Mouse (Mus musculus) hindbrain, postnatal 0 days (tissue): ENCODE measurements around the gene Ankrd54. TPM values are rescaled to one million over a fixed set of nuclear protein-coding genes. Genes with fewer than 3 reads are reported as not detected.

Experiments
- ATAC-seq: fragments of 200-750 bp; cut with Nextera tagmentation; 2 replicates; pipeline ENCODE4 v1.8.0; 2017; ENCODE audit warnings: mild to moderate bottlenecking, moderate TSS enrichment, moderate library complexity
- DNase-seq: peaks from one replicate; pipeline ENCODE4 v3.0.0-alpha.2; 2015; ENCODE audit warnings: low spot score
- H3K27ac ChIP-seq: fragments of 300-500 bp; sonication (generic); 2 replicates; pipeline ENCODE4 v1.5.1; 2014; ENCODE audit warnings: mild to moderate bottlenecking
- H3K27me3 ChIP-seq: fragments of 300-500 bp; sonication (generic); 2 replicates; pipeline ENCODE4 v1.6.1; 2014; ENCODE audit warnings: low read length, mixed read lengths; ENCODE audit not compliant: insufficient read depth
- H3K36me3 ChIP-seq: fragments of 300-500 bp; sonication (generic); 2 replicates; pipeline ENCODE4 v1.6.1; 2014; ENCODE audit warnings: low read length, mixed read lengths; ENCODE audit not compliant: insufficient read depth
- H3K4me1 ChIP-seq: fragments of 300-500 bp; sonication (generic); 2 replicates; pipeline ENCODE4 v1.6.1; 2014; ENCODE audit warnings: antibody characterized with exemption, low read length, mixed read lengths; ENCODE audit not compliant: insufficient read depth
- H3K4me2 ChIP-seq: fragments of 300-500 bp; sonication (generic); 2 replicates; pipeline ENCODE4 v1.6.1; 2014; ENCODE audit warnings: low read depth, mild to moderate bottlenecking, low read length, moderate library complexity, mixed read lengths
- H3K4me3 ChIP-seq: fragments of 300-500 bp; sonication (generic); 2 replicates; pipeline ENCODE4 v1.5.1; 2014; ENCODE audit warnings: low read length
- H3K9ac ChIP-seq: fragments of 300-500 bp; sonication (generic); replicated peaks from 2 replicates; pipeline ENCODE4 v1.6.1; 2014; ENCODE audit warnings: mild to moderate bottlenecking, low read length, moderate library complexity, mixed read lengths
- H3K9me3 ChIP-seq: fragments of 300-500 bp; sonication (generic); 2 replicates; pipeline ENCODE4 v1.6.1; 2016; ENCODE audit warnings: low read length, mixed read lengths
- CTCF ChIP-seq: IDR thresholded peaks from 2 replicates; pipeline ENCODE4 v1.5.1; 2016; ENCODE audit warnings: antibody characterized with exemption, control low read depth, low read depth
- WGBS: fragments of 180-500 bp; shearing (Covaris S2); extraction: QIAGEN DNeasy Blood & Tissue Kit; methylation state at CpG from one replicate; pipeline ENCODE4 v1.1.7; 2014; 5-methylcytosine and 5-hydroxymethylcytosine counted together
- polyA plus RNA-seq: library from polyadenylated mRNA; unstranded; fragments of >200 nt; fragmentation: Nextera tagmentation; extraction: Ambion mirVana; gene quantifications from 2 replicates; pipeline ENCODE4 v1.2.1, GENCODE M21; 2015
- total RNA-seq: library from RNA; depleted of rRNA; stranded (reverse); fragments of >200 nt; gene quantifications from 2 replicates; pipeline ENCODE4 v1.2.3, GENCODE M21; 2014; rRNA removed

The Ankrd54 gene
- total RNA-seq: 60.4 and 62.5 TPM in 2 replicates
- polyA plus RNA-seq: 36.7 and 42.4 TPM in 2 replicates

GRCm38 (mm10) chr15:79062376-79063159 lies at the start of gene Ankrd54:
Gene Ankrd54, minus strand, starts transcription at chr15:79062893.
- H3K36me3 ChIP-seq: peaks cover 30% of the 10 kb centered on the region
- no peak for TF ChIP-seq CTCF
- DNase-seq: peak; percentile 100
- peak within 1 kb of the TSS; percentile 62 for H3K27ac ChIP-seq
- H3K9me3 ChIP-seq: no peaks in the 10 kb centered on the region
- H3K9ac ChIP-seq: peak within 1 kb of the TSS; percentile 63
- peak; percentile 100 for ATAC-seq
- WGBS: under 1% methylated on average over 71 of the region's 80 CpGs
- H3K4me2 ChIP-seq: peak within 1 kb of the TSS; percentile 69
- no peaks in the 10 kb centered on the region for H3K27me3 ChIP-seq
- peak within 1 kb of the TSS; percentile 70 for H3K4me3 ChIP-seq
- 0 out of 2 replicates have a peak, but pooled peaks cover 2% of the 10 kb centered on the region for H3K4me1 ChIP-seq

DNA sequence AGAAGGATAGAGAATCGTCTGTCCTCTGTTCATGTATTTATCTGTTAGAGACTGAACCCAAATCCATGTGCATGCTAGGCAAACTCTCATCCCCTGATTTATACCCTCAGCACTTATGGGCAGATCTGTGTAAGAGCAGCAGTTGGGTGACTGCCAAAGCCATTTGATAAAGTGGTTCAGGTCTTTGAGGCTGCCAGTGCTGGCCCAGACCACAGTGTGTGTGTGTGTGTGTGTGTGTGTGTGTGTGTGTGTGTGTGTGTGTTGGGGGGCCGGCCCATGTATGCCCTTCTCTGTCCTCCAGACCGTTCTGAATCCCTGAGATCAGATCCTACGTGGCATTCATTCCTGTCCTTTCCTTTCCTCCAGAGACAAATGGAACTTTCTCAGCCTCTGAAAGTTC lies 49.1 kb upstream of the Ankrd54 start:
- no peak for TF ChIP-seq CTCF
- H3K9ac ChIP-seq: no peak overlapping the region
- no peaks in the 10 kb centered on the region for H3K27me3 ChIP-seq
- no peak overlapping the region for H3K4me2 ChIP-seq
- no peak for ATAC-seq
- no peaks in the 10 kb centered on the region for H3K9me3 ChIP-seq
- peak; percentile 48 for DNase-seq
- H3K4me3 ChIP-seq: no peak overlapping the region
- H3K4me1 ChIP-seq: peaks cover 8% of the 10 kb centered on the region; the same call in 1 of the 2 replicates
- WGBS: 62% methylated on average over 4 of the region's 4 CpGs
- H3K27ac ChIP-seq: no peak overlapping the region
- peaks cover 11% of the 10 kb centered on the region for H3K36me3 ChIP-seq

DNA sequence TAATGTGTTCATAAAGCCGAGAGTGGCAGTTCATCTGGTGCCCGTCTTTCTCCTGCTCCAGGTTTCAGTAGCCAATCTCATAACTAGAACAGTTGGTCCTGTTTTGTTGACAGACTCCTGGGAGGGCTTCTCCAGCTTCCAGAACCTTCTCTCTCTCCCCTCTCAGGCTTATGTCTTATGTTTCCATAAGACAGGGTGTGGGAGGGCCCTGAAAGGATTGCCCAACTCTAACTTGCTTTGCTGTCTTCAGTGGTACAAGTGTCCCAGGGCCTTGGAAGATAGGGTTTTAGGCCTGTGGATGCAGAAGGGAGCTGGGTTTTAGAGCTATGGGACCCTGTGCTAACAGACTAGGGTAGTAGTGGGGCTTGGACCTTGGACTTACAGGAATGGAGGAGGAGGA lies 47.8 kb upstream of the Ankrd54 start:
- 57% methylated on average over 2 of the region's 2 CpGs for WGBS
- peaks cover 4% of the 10 kb centered on the region for H3K36me3 ChIP-seq
- H3K9ac ChIP-seq: 0 out of 2 replicates have a peak overlapping the region, but pooled peaks have one; percentile 91
- peaks cover 8% of the 10 kb centered on the region; the same call in 1 of the 2 replicates for H3K4me1 ChIP-seq
- no peak for TF ChIP-seq CTCF
- peak overlapping the region; percentile 37; the same call in 1 of the 2 replicates for H3K27ac ChIP-seq
- H3K4me3 ChIP-seq: peak overlapping the region; percentile 62
- no peak for ATAC-seq
- no peak for DNase-seq
- H3K9me3 ChIP-seq: no peaks in the 10 kb centered on the region
- H3K27me3 ChIP-seq: no peaks in the 10 kb centered on the region
- peak overlapping the region; percentile 84 for H3K4me2 ChIP-seq

DNA sequence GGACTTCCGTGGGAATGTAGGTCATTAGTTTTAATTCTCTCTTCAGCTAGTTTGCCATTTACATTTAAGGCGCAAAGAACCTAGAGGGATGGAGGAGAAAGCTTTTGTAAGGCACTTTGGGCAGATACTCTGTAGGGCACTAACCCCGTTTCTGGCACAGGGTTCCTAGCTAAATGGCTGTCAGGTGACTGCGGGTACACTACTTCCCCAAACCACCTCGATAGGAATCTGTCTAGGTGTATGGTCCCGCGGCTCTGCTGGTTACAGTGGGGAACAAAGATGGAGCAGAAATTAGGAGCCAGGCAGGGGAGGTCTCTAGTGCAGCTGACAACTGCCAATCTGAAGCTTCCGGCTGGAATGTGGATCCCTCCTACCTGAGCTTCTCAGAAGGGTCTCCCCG lies 47.3 kb upstream of the Ankrd54 start:
- 15% methylated on average over 9 of the region's 9 CpGs for WGBS
- TF ChIP-seq CTCF: no peak
- no peaks in the 10 kb centered on the region for H3K9me3 ChIP-seq
- ATAC-seq: no peak
- H3K27ac ChIP-seq: peak overlapping the region; percentile 37; the same call in 1 of the 2 replicates
- H3K4me1 ChIP-seq: peaks cover 8% of the 10 kb centered on the region; the same call in 1 of the 2 replicates
- H3K4me2 ChIP-seq: peak overlapping the region; percentile 84
- no peaks in the 10 kb centered on the region for H3K27me3 ChIP-seq
- peak overlapping the region; percentile 62 for H3K4me3 ChIP-seq
- no peaks in the 10 kb centered on the region for H3K36me3 ChIP-seq
- peak overlapping the region; percentile 91 for H3K9ac ChIP-seq
- peak; percentile 29 for DNase-seq

DNA sequence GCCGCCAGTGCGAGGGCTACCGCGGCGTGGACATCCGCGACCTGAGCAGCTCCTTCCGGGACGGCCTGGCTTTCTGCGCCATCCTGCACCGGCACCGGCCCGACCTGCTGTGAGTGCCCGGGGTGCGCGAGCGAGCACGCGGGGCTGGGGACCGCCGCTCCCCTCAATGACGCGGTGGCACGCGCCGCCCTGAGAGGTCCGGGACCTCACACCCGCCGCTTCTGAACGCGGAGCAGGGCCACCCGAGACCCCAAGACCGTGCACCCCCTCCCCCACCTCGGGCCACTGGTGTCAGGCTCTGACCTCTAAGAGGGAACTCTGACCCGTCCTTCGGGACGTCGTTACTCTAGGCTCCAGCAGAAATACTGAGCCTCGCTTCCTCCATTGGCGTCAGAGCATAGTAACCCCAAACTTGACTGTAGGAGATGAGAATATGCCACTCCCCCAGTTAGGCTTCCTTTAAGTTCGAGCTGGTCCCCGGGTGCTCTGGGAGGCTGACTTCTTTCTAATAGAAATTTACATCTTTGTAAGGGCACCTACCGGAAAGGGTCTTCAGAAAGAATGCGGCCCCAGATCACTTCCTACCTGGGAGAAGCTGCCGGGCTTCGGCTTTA lies 46.7 kb upstream of the Ankrd54 start:
- peak overlapping the region; percentile 62 for H3K4me3 ChIP-seq
- peak; percentile 16 for DNase-seq
- H3K9ac ChIP-seq: peak overlapping the region; percentile 91
- peaks cover 8% of the 10 kb centered on the region; the same call in 1 of the 2 replicates for H3K4me1 ChIP-seq
- peak overlapping the region; percentile 81 for H3K27ac ChIP-seq
- peak overlapping the region; percentile 84 for H3K4me2 ChIP-seq
- no peak for TF ChIP-seq CTCF
- H3K36me3 ChIP-seq: no peaks in the 10 kb centered on the region
- ATAC-seq: no peak; the same call in none of the 2 replicates
- no peaks in the 10 kb centered on the region for H3K27me3 ChIP-seq
- 5% methylated on average over 43 of the region's 46 CpGs for WGBS
- no peaks in the 10 kb centered on the region for H3K9me3 ChIP-seq

- TF ChIP-seq CTCF: no peak
- Histone ChIP-seq H3K9ac (peak within 1 kb of the TSS; percentile 91), H3K4me3 (peak within 1 kb of the TSS; percentile 62), H3K36me3 (no peaks in the 10 kb centered on the region), H3K27ac (peak within 1 kb of the TSS; percentile 81), H3K9me3 (no peaks in the 10 kb centered on the region), H3K4me1 (peaks cover 8% of the 10 kb centered on the region; the same call in 1 of the 2 replicates), H3K27me3 (no peaks in the 10 kb centered on the region), H3K4me2 (peak within 1 kb of the TSS; percentile 84)
- ATAC-seq: peak; percentile 78
- peak; percentile 60 for DNase-seq
- WGBS: 1% methylated on average over 56 of the region's 85 CpGs
Measured at GRCm38 (mm10) chr15:79108421-79109320, 46.0 kb upstream of the Ankrd54 start, which contains the start of gene Micall1. Gene Micall1, plus strand, starts transcription at chr15:79108898.
